Mouse (Mus musculus): ENCODE data around the gene Tmem176a. TPM values are rescaled to one million over a fixed set of nuclear protein-coding genes. Genes with fewer than 3 reads are reported as not detected.

Gene Tmem176a
- polyA plus RNA-seq, 1 experiment from 2014 or later: 183 TPM

Other genes starting within 250 kb of the Tmem176a start
- 22.1 and 22.4 TPM in 2 replicates for gene Repin1, start 247.0 kb upstream of the Tmem176a start, polyA plus RNA-seq (2015; fragmentation: Nextera tagmentation; extraction: Ambion mirVana)
- not detected in 2 replicates for gene Gm44965, start 247.0 kb upstream of the Tmem176a start, polyA plus RNA-seq (2015; fragmentation: Nextera tagmentation; extraction: Ambion mirVana)
- 5.2 and 6.1 TPM in 2 replicates for gene Zfp775, start 238.9 kb upstream of the Tmem176a start, polyA plus RNA-seq (2015; fragmentation: Nextera tagmentation; extraction: Ambion mirVana)
- gene AI854703, start 214.2 kb upstream of the Tmem176a start, polyA plus RNA-seq (2015; fragmentation: Nextera tagmentation; extraction: Ambion mirVana): 0.95 and 1.1 TPM in 2 replicates
- gene Gimap8, start 193.7 kb upstream of the Tmem176a start, polyA plus RNA-seq (2015; fragmentation: Nextera tagmentation; extraction: Ambion mirVana): 1.7 TPM in 2 replicates
- gene Gimap9, start 164.8 kb upstream of the Tmem176a start, polyA plus RNA-seq (2015; fragmentation: Nextera tagmentation; extraction: Ambion mirVana): 15.9 and 16.5 TPM in 2 replicates
- gene Gimap4, start 156.4 kb upstream of the Tmem176a start, polyA plus RNA-seq (2015; fragmentation: Nextera tagmentation; extraction: Ambion mirVana): 21.2 and 23.2 TPM in 2 replicates
- gene Gimap6, start 132.7 kb upstream of the Tmem176a start, polyA plus RNA-seq (2015; fragmentation: Nextera tagmentation; extraction: Ambion mirVana): 19.7 and 21.1 TPM in 2 replicates
- 3.2 and 9.2 TPM in 2 replicates for gene Gm28053, start 122.3 kb upstream of the Tmem176a start, polyA plus RNA-seq (2015; fragmentation: Nextera tagmentation; extraction: Ambion mirVana)
- gene Gimap7, start 122.3 kb upstream of the Tmem176a start, polyA plus RNA-seq (2015; fragmentation: Nextera tagmentation; extraction: Ambion mirVana): 0.28 and 0.34 TPM in 2 replicates
- gene Gimap1, start 101.9 kb upstream of the Tmem176a start, polyA plus RNA-seq (2015; fragmentation: Nextera tagmentation; extraction: Ambion mirVana): 36.2 and 39.1 TPM in 2 replicates
- 9.7 and 13.8 TPM in 2 replicates for gene Gimap5, start 94.7 kb upstream of the Tmem176a start, polyA plus RNA-seq (2015; fragmentation: Nextera tagmentation; extraction: Ambion mirVana)
- 0.37 and 0.43 TPM in 2 replicates for gene Gimap3, start 70.1 kb upstream of the Tmem176a start, polyA plus RNA-seq (2015; fragmentation: Nextera tagmentation; extraction: Ambion mirVana)
- 403 and 414 TPM in 2 replicates for gene Tmem176b, start 577 bp downstream of the Tmem176a start, polyA plus RNA-seq (2015; fragmentation: Nextera tagmentation; extraction: Ambion mirVana)
- 51.9 and 71.5 TPM in 2 replicates for gene Aoc1, start 32.0 kb downstream of the Tmem176a start, polyA plus RNA-seq (2015; fragmentation: Nextera tagmentation; extraction: Ambion mirVana)
- not detected in 2 replicates for gene 1600015I10Rik, start 89.0 kb downstream of the Tmem176a start, polyA plus RNA-seq (2015; fragmentation: Nextera tagmentation; extraction: Ambion mirVana)
- gene Doxl2, start 134.0 kb downstream of the Tmem176a start, polyA plus RNA-seq (2015; fragmentation: Nextera tagmentation; extraction: Ambion mirVana): not detected in 2 replicates
- not detected in 2 replicates for gene Svs1, start 145.9 kb downstream of the Tmem176a start, polyA plus RNA-seq (2015; fragmentation: Nextera tagmentation; extraction: Ambion mirVana)
- gene Gpnmb, start 195.6 kb downstream of the Tmem176a start, polyA plus RNA-seq (2015; fragmentation: Nextera tagmentation; extraction: Ambion mirVana): 0.12 and 0.15 TPM in 2 replicates
- gene Malsu1, start 232.9 kb downstream of the Tmem176a start, polyA plus RNA-seq (2015; fragmentation: Nextera tagmentation; extraction: Ambion mirVana): 69.1 and 74.4 TPM in 2 replicates

Data from intestine, embryonic 16.5 days (tissue).